7 mouse cellular contexts compared by ENCODE assay signal in genomic region chr13:23554925-23555838, GRCm38 (mm10). TPM values are rescaled to one million over a fixed set of nuclear protein-coding genes. Genes with fewer than 3 reads are reported as not detected.
DNase-seq lines count a peak whose midpoint lies in the region.

No protein-coding gene starts in this region.

- peak overlapping the region; percentile 75 for H3K4me3 ChIP-seq in midbrain, embryonic 10.5 days

- no peaks in the 10 kb centered on the region for H3K9me3 ChIP-seq in midbrain, embryonic 10.5 days (replicated peaks)

- WGBS in midbrain, embryonic 10.5 days, result under 1% methylated on average over 54 of the region's 54 CpGs

- intact Hi-C loops in left cerebral cortex, postnatal 4 days (cut with DNase I), result no loop called here

- peaks cover 41% of the 10 kb centered on the region for H3K4me1 ChIP-seq in midbrain, embryonic 10.5 days

- H3K36me3 ChIP-seq in midbrain, embryonic 10.5 days, result no peaks in the 10 kb centered on the region

- peak overlapping the region; percentile 98 for H3K27ac ChIP-seq in midbrain, embryonic 10.5 days (replicated peaks)

- peak; percentile 88 for DNase-seq in ZHBTc4 (ENCODE audit: low read depth, low spot score)
- DNase-seq in cerebellum, postnatal 36 days, result peak; percentile 73 to 77
- peak; percentile 50 for DNase-seq in gastrocnemius, adult 18-20 months (ENCODE audit: low spot score)
- peak; percentile 88 for DNase-seq in induced T-regulatory cell, adult 2 months (ENCODE audit: low read depth)
- DNase-seq in left cerebral cortex, postnatal 4 days, result peak; percentile 77
- DNase-seq in midbrain, embryonic 10.5 days (ENCODE audit: low spot score), result peak; percentile 86
- DNase-seq in right cerebral cortex, postnatal 4 days, result peak; percentile 60

- no peaks in the 10 kb centered on the region for H3K27me3 ChIP-seq in midbrain, embryonic 10.5 days (ENCODE audit: low read depth, poor library complexity, severe bottlenecking)

RNA-seq across cellular contexts. Expression of gene Hist1h1d, which starts 2.1 kb away (rescaled TPM):
- under 1 TPM; 0.83 to 0.89 TPM for total RNA-seq in gastrocnemius, adult 18-20 months (2021)
- 10 to 100 TPM; 12.0 to 12.4 TPM for total RNA-seq in left cerebral cortex, postnatal 4 days (2021)
- polyA plus RNA-seq in midbrain, embryonic 10.5 days (2016; fragmentation: Nextera tagmentation; extraction: Ambion mirVana), result 0.58 and 0.63 TPM in 2 replicates

RNA-seq across cellular contexts. Expression of gene Hist1h4f, which starts 3.7 kb away (rescaled TPM):
- 10 to 100 TPM in 1 of 2 experiments, 1 to 10 TPM in 1; 8.3 to 12.3 TPM for total RNA-seq in gastrocnemius, adult 18-20 months (2021)
- total RNA-seq in left cerebral cortex, postnatal 4 days (2021), result 100 to 1,000 TPM; 224 to 235 TPM
- polyA plus RNA-seq in midbrain, embryonic 10.5 days (2016; fragmentation: Nextera tagmentation; extraction: Ambion mirVana), result 1.7 TPM in 1 of 2 replicates, not detected in the other

RNA-seq across cellular contexts. Expression of gene Hist1h3e, which starts 7.0 kb away (rescaled TPM):
- 10 to 100 TPM; 11.6 to 12.3 TPM for total RNA-seq in gastrocnemius, adult 18-20 months (2021)
- total RNA-seq in left cerebral cortex, postnatal 4 days (2021), result 100 to 1,000 TPM; 130 to 134 TPM
- polyA plus RNA-seq in midbrain, embryonic 10.5 days (2016; fragmentation: Nextera tagmentation; extraction: Ambion mirVana), result 5.1 and 7.2 TPM in 2 replicates

RNA-seq across cellular contexts. Expression of gene Hist1h3f, which starts 11.3 kb away (rescaled TPM):
- 1 to 10 TPM; 3.0 to 4.8 TPM for total RNA-seq in gastrocnemius, adult 18-20 months (2021)
- 10 to 100 TPM; 42.2 to 44.0 TPM for total RNA-seq in left cerebral cortex, postnatal 4 days (2021)
- 1.1 and 1.5 TPM in 2 replicates for polyA plus RNA-seq in midbrain, embryonic 10.5 days (2016; fragmentation: Nextera tagmentation; extraction: Ambion mirVana)

RNA-seq across cellular contexts. Expression of gene Hist1h2bh, which starts 12.0 kb away (rescaled TPM):
- 1 to 10 TPM; 1.0 to 1.1 TPM for total RNA-seq in gastrocnemius, adult 18-20 months (2021)
- 1 to 10 TPM; 4.5 to 6.1 TPM for total RNA-seq in left cerebral cortex, postnatal 4 days (2021)
- polyA plus RNA-seq in midbrain, embryonic 10.5 days (2016; fragmentation: Nextera tagmentation; extraction: Ambion mirVana), result 1.00 and 1.0 TPM in 2 replicates

Comparison
In these comparisons a context has a peak if more than half of its experiments do, and no peak if none do; other contexts are left out.
1. Peak in every context shown above with its lines: DNase-seq, H3K4me3 ChIP-seq and H3K27ac ChIP-seq.
2. RNA of gene Hist1h1d, which starts 2.1 kb away (total RNA-seq): 12.0 to 12.4 TPM in left cerebral cortex, postnatal 4 days; 0.83 to 0.89 TPM in gastrocnemius, adult 18-20 months; every median in the first group is over 4 times any median in the second.
3. RNA of gene Hist1h4f, which starts 3.7 kb away (total RNA-seq): 224 to 235 TPM in left cerebral cortex, postnatal 4 days; 8.3 to 12.3 TPM in gastrocnemius, adult 18-20 months; every median in the first group is over 10 times any median in the second.
4. RNA of gene Hist1h3e, which starts 7.0 kb away (total RNA-seq): 130 to 134 TPM in left cerebral cortex, postnatal 4 days; 11.6 to 12.3 TPM in gastrocnemius, adult 18-20 months; every median in the first group is over 4 times any median in the second.